Mouse (Mus musculus): ENCODE data around the gene Kctd13.

Gene Kctd13

GRCm38 (mm10) chr7:126982054-126982453 is 53.4 kb downstream of the Kctd13 start:
- no peak for DNase-seq (ENCODE audit: low spot score)

DNA sequence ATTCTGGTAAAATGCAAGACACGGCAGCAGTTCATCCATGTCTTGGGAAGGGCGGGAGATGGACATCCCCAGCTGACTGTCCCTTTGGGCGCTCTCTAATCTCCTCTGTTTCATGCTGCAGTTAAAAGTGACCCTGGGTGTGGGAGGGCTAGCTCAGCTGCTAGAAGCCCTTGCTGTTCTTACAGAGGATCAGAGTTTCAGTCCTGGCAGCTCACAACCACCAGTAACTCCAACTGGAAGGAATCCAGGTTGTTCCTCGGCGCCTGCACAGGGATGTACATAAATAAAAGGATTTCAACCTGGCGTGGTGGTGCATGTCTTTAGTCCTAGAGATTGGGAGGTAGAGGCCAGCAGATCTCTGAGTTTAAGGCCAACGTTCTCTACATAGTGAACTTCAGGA is 54.4 kb downstream of the Kctd13 start:
- no peak for DNase-seq (ENCODE audit: low spot score)

DNA sequence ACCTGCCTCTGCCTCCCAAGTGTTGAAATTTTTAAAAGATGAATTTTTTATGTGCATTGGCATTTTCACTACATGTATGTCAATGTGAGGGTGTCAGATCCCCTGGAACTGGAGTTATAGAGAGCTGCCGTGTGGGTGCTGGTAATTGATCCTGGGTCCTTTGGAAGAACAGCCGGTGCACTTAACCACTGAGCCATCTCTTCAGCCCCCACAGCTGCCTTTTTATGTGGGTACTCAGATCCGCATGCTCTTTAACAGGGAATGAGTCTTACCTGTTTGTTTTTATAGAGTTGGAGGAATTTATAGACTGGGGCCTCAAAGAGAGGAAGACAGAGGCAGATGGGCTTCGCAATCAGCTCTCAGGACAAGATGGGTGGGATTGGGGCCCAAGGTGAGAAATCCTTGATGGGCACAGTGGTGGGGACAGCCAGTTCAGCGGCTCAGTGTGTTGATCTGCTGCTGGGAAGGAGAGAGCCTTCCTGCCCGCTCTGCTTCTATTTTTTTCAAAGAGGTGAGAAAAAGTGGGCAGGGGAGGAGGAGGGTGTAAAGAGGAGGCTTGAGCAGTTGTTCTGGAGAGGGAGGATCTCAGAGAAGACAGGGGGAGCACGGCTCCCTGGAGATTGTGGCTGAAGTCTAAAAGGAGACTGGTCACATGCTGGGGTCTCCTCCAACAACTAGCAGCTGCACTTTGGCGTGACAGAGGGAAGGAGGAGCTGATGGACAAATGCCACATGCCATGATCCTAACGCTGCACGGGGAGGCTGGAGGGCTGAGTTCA is 56.2 kb downstream of the Kctd13 start:
- DNase-seq (ENCODE audit: low spot score): no peak

DNA sequence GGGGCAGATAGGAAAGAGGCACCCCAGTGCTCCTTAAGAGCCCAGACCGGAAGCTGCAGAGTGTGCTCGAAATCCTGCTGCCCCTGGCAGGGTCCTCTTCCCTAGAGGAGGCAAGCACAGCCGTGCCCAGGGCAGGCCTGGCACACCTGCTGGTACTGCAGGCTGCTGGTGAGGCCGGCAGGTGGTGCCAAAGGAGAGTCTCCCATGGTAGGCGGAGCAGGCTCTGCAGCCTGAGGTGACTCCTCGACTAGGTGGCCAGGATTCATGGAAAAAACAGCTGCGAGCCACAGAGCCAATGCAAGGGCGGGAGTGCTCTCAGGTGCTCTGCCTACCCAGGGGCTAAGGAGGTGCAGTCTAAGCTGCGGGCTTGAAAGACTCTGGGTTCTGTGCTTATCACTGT is 57.6 kb downstream of the Kctd13 start:
- DNase-seq (ENCODE audit: low spot score): no peak

- no peak for DNase-seq (ENCODE audit: low spot score)
Measured at GRCm38 (mm10) chr7:126988816-126989215, 60.1 kb downstream of the Kctd13 start.

All from spleen, adult 12 weeks (tissue).